ENCODE assay signal across 9 mouse cellular contexts in genomic region chr9:119063036-119063644, GRCm38 (mm10). TPM values are rescaled to one million over a fixed set of nuclear protein-coding genes. Genes with fewer than 3 reads are reported as not detected.
DNase-seq lines count a peak whose midpoint lies in the region; ATAC-seq and TF ChIP-seq lines count a peak whose summit lies in the region.
"Had no signal": no experiment of that assay in that cellular context is flagged by ENCODE, and none has a peak within 500 bp of the region (broad histone marks: within the 10 kb centered on the region; RNA-seq: fewer than 3 reads in every experiment).

No protein-coding gene starts in this region.

- peak overlapping the region; percentile 29; the same call in 1 of the 2 replicates for H3K4me2 ChIP-seq in liver, embryonic 13.5 days
- H3K4me2 ChIP-seq in stomach, postnatal 0 days (replicated peaks; ENCODE audit: low read depth): no peak overlapping the region

- 32% methylated on average over 19 of the region's 19 CpGs for WGBS in liver, embryonic 13.5 days (ENCODE audit: insufficient replicate concordance)
- 36% methylated on average over 19 of the region's 19 CpGs for WGBS in stomach, postnatal 0 days

- peak; percentile 8 to 26; a peak in 1 of 4 replicates for ATAC-seq in hematopoietic stem cell, adult 5-6 weeks (replicated peaks in 1 of 2; ENCODE audit: insufficient read depth in 1 of 2, low FRiP score in 2 of 2, low TSS enrichment in 1 of 2, low read depth in 1 of 2, poor library complexity in 2 of 2, severe bottlenecking in 2 of 2)
- 0 out of 2 replicates have a peak, but pooled peaks have one; percentile 21 for ATAC-seq in liver, embryonic 13.5 days (ENCODE audit: low read depth)
- 0 out of 2 replicates have a peak, but pooled peaks have one; percentile 6 for ATAC-seq in stomach, postnatal 0 days (ENCODE audit: low FRiP score, low TSS enrichment)

- TF ChIP-seq CTCF in stomach, postnatal 0 days (IDR thresholded peaks at IDR 0.05; ENCODE audit: low read depth): no peak

- no peak for TF ChIP-seq EP300 in stomach, postnatal 0 days (optimal IDR thresholded peaks at IDR 0.05)

- H3K27ac ChIP-seq in liver, embryonic 13.5 days: no peak overlapping the region
- no peak overlapping the region for H3K27ac ChIP-seq in stomach, postnatal 0 days (replicated peaks)

- no peak overlapping the region for H3K4me3 ChIP-seq in liver, embryonic 13.5 days (replicated peaks)
- no peak overlapping the region for H3K4me3 ChIP-seq in stomach, postnatal 0 days (ENCODE audit: low read depth, low read length)
- H3K4me3 ChIP-seq: erythroblast, embryonic 14.5 days had no signal

- no peaks in the 10 kb centered on the region for H3K27me3 ChIP-seq in liver, embryonic 13.5 days
- no peaks in the 10 kb centered on the region for H3K27me3 ChIP-seq in stomach, postnatal 0 days (ENCODE audit: control insufficient read depth, insufficient read depth, low read length)

- H3K9me3 ChIP-seq in liver, embryonic 13.5 days (replicated peaks): no peaks in the 10 kb centered on the region
- no peaks in the 10 kb centered on the region for H3K9me3 ChIP-seq in stomach, postnatal 0 days (ENCODE audit: control insufficient read depth, low read length)

- H3K9ac ChIP-seq in liver, embryonic 13.5 days: no peak overlapping the region
- H3K9ac ChIP-seq in stomach, postnatal 0 days (ENCODE audit: low read length): no peak overlapping the region

- H3K4me1 ChIP-seq in liver, embryonic 13.5 days (replicated peaks): peaks cover 14% of the 10 kb centered on the region
- no peaks in the 10 kb centered on the region for H3K4me1 ChIP-seq in stomach, postnatal 0 days (replicated peaks; ENCODE audit: control insufficient read depth, insufficient read depth)

- peak; percentile 20 for DNase-seq in thymus, postnatal 14 days
- no peak for DNase-seq in thymus, postnatal 25 days
- peak; percentile 31 for DNase-seq in liver, embryonic 13.5 days
- DNase-seq in stomach, postnatal 0 days (ENCODE audit: low spot score): peak; percentile 59
- DNase-seq in spleen, postnatal 36 days (ENCODE audit: low spot score in 2 of 2): no peak
- no peak for DNase-seq in ovary, postnatal 14 days (ENCODE audit: low spot score)
- no peak for DNase-seq in layer of hippocampus, adult 9-11 months

- no peaks in the 10 kb centered on the region for H3K36me3 ChIP-seq in liver, embryonic 13.5 days
- no peaks in the 10 kb centered on the region for H3K36me3 ChIP-seq in stomach, postnatal 0 days (ENCODE audit: control insufficient read depth, insufficient read depth, low read length)

RNA-seq across cellular contexts. Expression of gene Vill, which starts 10.6 kb away (rescaled TPM):
- total RNA-seq in hematopoietic stem cell, adult 5-6 weeks (2017): 36.4 and 45.3 TPM in 2 replicates
- 7.6 and 7.7 TPM in 2 replicates for polyA plus RNA-seq in liver, embryonic 13.5 days (2015; fragmentation: Nextera tagmentation; extraction: Ambion mirVana)
- polyA plus RNA-seq in stomach, postnatal 0 days (2015; fragmentation: Nextera tagmentation; extraction: Ambion mirVana): 55.0 and 61.3 TPM in 2 replicates
- polyA plus RNA-seq: erythroblast, embryonic 14.5 days had no signal

RNA-seq across cellular contexts. Expression of gene Plcd1, which starts 30.2 kb away (rescaled TPM):
- total RNA-seq in hematopoietic stem cell, adult 5-6 weeks (2017): 0.50 TPM in 1 of 2 replicates, not detected in the other
- 1.6 and 2.0 TPM in 2 replicates for polyA plus RNA-seq in liver, embryonic 13.5 days (2015; fragmentation: Nextera tagmentation; extraction: Ambion mirVana)
- polyA plus RNA-seq in stomach, postnatal 0 days (2015; fragmentation: Nextera tagmentation; extraction: Ambion mirVana): 35.3 and 39.2 TPM in 2 replicates

RNA-seq across cellular contexts. Expression of gene Dlec1, which starts 39.1 kb away (rescaled TPM):
- total RNA-seq in hematopoietic stem cell, adult 5-6 weeks (2017): 0.55 TPM in 1 of 2 replicates, not detected in the other
- polyA plus RNA-seq in liver, embryonic 13.5 days (2015; fragmentation: Nextera tagmentation; extraction: Ambion mirVana): not detected in 2 replicates
- 0.18 TPM in 2 replicates for polyA plus RNA-seq in stomach, postnatal 0 days (2015; fragmentation: Nextera tagmentation; extraction: Ambion mirVana)
- polyA plus RNA-seq: erythroblast, embryonic 14.5 days had no signal

Comparison
In these comparisons a context has a peak if more than half of its experiments do, and no peak if none do; other contexts are left out.
1. DNase-seq: peak in thymus, postnatal 14 days (single experiment), liver, embryonic 13.5 days (single experiment) and stomach, postnatal 0 days (single experiment); none in thymus, postnatal 25 days (single experiment), spleen, postnatal 36 days (0 of 2), ovary, postnatal 14 days (single experiment) and layer of hippocampus, adult 9-11 months (single experiment).
2. RNA of gene Plcd1, which starts 30.2 kb away (polyA plus RNA-seq): 35.3 to 39.2 TPM in stomach, postnatal 0 days; 1.6 to 2.0 TPM in liver, embryonic 13.5 days; every median in the first group is over 10 times any median in the second.
3. Peak in every context shown above with its lines, with median percentiles within 50 percentile points of each other: ATAC-seq.